ENCODE assay signal across 8 mouse cellular contexts in the genomic region with DNA sequence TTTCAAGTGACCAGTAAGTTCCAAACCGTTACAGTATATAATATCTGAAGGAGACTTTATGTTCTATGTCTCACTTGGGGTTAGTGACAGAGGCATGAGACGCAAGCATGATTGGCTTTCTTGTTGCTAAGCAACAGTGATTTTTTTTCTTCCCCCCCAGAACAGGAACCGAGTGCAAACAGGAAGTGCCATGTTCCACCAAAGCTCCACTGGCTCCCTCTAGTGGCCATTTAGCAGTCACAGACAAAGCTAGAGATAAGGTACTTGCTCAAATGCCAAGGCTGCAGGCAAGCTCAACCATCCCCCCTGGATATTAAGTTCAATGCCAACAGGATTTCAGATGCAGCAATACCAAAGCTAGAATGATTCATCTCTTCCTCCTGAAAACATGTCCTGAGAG. TPM values are rescaled to one million over a fixed set of nuclear protein-coding genes. Genes with fewer than 3 reads are reported as not detected.
DNase-seq lines count a peak whose midpoint lies in the region; ATAC-seq and TF ChIP-seq lines count a peak whose summit lies in the region.

No protein-coding gene starts in this region.

- ATAC-seq in forebrain, embryonic 16.5 days, result peak; percentile 62
- ATAC-seq in lung, embryonic 14.5 days (ENCODE audit: insufficient read depth), result peak; percentile 66; the same call in 1 of the 2 replicates
- peak; percentile 92 for ATAC-seq in neutrophil, adult 5-6 weeks (ENCODE audit: extremely low read depth, insufficient number of reproducible peaks, low FRiP score, poor library complexity, severe bottlenecking)

- H3K4me3 ChIP-seq in ES-E14 (ENCODE audit: insufficient read depth in 1 of 2, low read depth in 1 of 2, low read length in 2 of 2, poor library complexity in 1 of 2, severe bottlenecking in 1 of 2), result no peak overlapping the region
- H3K4me3 ChIP-seq in forebrain, embryonic 16.5 days (replicated peaks; ENCODE audit: low read length), result no peak overlapping the region
- H3K4me3 ChIP-seq in lung, embryonic 14.5 days (ENCODE audit: low read depth, low read length), result no peak overlapping the region

- no peaks in the 10 kb centered on the region for H3K27me3 ChIP-seq in forebrain, embryonic 16.5 days (replicated peaks; ENCODE audit: control insufficient read depth, insufficient read depth, low read length)
- H3K27me3 ChIP-seq in lung, embryonic 14.5 days (ENCODE audit: insufficient read depth, low read length), result no peaks in the 10 kb centered on the region

- no peaks in the 10 kb centered on the region for H3K9me3 ChIP-seq in ES-E14 (ENCODE audit: control insufficient read depth, insufficient read depth, low read depth, low read length)
- H3K9me3 ChIP-seq in forebrain, embryonic 16.5 days (ENCODE audit: control insufficient read depth, low read length), result no peaks in the 10 kb centered on the region
- no peaks in the 10 kb centered on the region for H3K9me3 ChIP-seq in lung, embryonic 14.5 days (ENCODE audit: low read depth, low read length)

- H3K4me1 ChIP-seq in ES-E14 (ENCODE audit: control insufficient read depth in 2 of 2, insufficient read depth in 2 of 2, low read length in 2 of 2, poor library complexity in 1 of 2), result no peaks in the 10 kb centered on the region
- H3K4me1 ChIP-seq in forebrain, embryonic 16.5 days (replicated peaks; ENCODE audit: control insufficient read depth, insufficient read depth, low read length), result peaks cover 2% of the 10 kb centered on the region; the same call in 1 of the 2 replicates
- no peaks in the 10 kb centered on the region for H3K4me1 ChIP-seq in lung, embryonic 14.5 days (ENCODE audit: insufficient read depth)

- H3K27ac ChIP-seq in ES-E14 (ENCODE audit: insufficient read depth, low read depth, low read length, poor library complexity, severe bottlenecking), result no peak overlapping the region
- H3K27ac ChIP-seq in forebrain, embryonic 16.5 days (ENCODE audit: low read length), result no peak overlapping the region
- no peak overlapping the region for H3K27ac ChIP-seq in lung, embryonic 14.5 days (ENCODE audit: low read depth)

- DNase-seq in ES-E14 (ENCODE audit: low read depth, low spot score), result peak; percentile 67
- peak; percentile 68 for DNase-seq in c-Kit-positive CD71-positive TER-119-negative erythroid progenitor cells, embryonic 14.5 days (ENCODE audit: low read depth)
- peak; percentile 76 for DNase-seq in heart, postnatal 4 days
- DNase-seq in layer of hippocampus, adult 11-12 months (ENCODE audit: low spot score), result peak; percentile 76
- peak; percentile 94 for DNase-seq in lung, embryonic 14.5 days
- peak; percentile 23 to 55 for DNase-seq in thymus, adult 18-20 months

- H3K9ac ChIP-seq in ES-E14 (ENCODE audit: insufficient read depth, low read depth, low read length, poor library complexity, severe bottlenecking), result no peak overlapping the region
- H3K9ac ChIP-seq in forebrain, embryonic 16.5 days (replicated peaks; ENCODE audit: low read depth, low read length), result no peak overlapping the region
- H3K9ac ChIP-seq in lung, embryonic 14.5 days, result no peak overlapping the region

- TF ChIP-seq CTCF in lung, embryonic 14.5 days (IDR thresholded peaks at IDR 0.05; ENCODE audit: low read depth), result peak; percentile 86

- in situ Hi-C loops in ES-E14 (cut with MboI; ENCODE audit: low sequenced_read_pairs in 2 of 2, unreplicated experiment in 2 of 2), result no loop called here

- H3K4me2 ChIP-seq in forebrain, embryonic 16.5 days (ENCODE audit: low read length), result no peak overlapping the region; the same call in 1 of the 2 replicates
- peak overlapping the region; percentile 35; the same call in 1 of the 2 replicates for H3K4me2 ChIP-seq in lung, embryonic 14.5 days

- H3K36me3 ChIP-seq in ES-E14 (ENCODE audit: control insufficient read depth, insufficient read depth, low read length, poor library complexity, severe bottlenecking), result no peaks in the 10 kb centered on the region
- H3K36me3 ChIP-seq in forebrain, embryonic 16.5 days (ENCODE audit: control insufficient read depth, insufficient read depth), result no peaks in the 10 kb centered on the region
- H3K36me3 ChIP-seq in lung, embryonic 14.5 days (ENCODE audit: insufficient read depth), result no peaks in the 10 kb centered on the region

- WGBS in forebrain, embryonic 16.5 days, result 26% methylated on average over 3 of the region's 3 CpGs
- 22% methylated on average over 3 of the region's 3 CpGs for WGBS in lung, embryonic 14.5 days

TF ChIP-seq in ES-E14, 5 proteins besides CTCF, POLR2A, EP300 and RAD21:
- TF ChIP-seq ZC3H11A (IDR thresholded peaks at IDR 0.05; ENCODE audit: borderline replicate concordance, low read depth, low read length) (no peak), MAFK (IDR thresholded peaks at IDR 0.05; ENCODE audit: insufficient read depth, low read depth, low read length) (no peak), CHD2 (IDR thresholded peaks at IDR 0.05; ENCODE audit: low read depth, low read length) (no peak), HCFC1 (IDR thresholded peaks at IDR 0.05; ENCODE audit: borderline replicate concordance, insufficient read depth, low read length) (no peak), ZNF384 (IDR thresholded peaks at IDR 0.05; ENCODE audit: low read depth, low read length) (peak; percentile 92)

RNA-seq across cellular contexts. Expression of a gene that starts 45.4 kb away (rescaled TPM):
- 4.0 and 5.1 TPM in 2 replicates for total RNA-seq in ES-E14 (2012; rRNA removed)
- 1.3 and 2.0 TPM in 2 replicates for polyA plus RNA-seq in forebrain, embryonic 16.5 days (2015; fragmentation: Nextera tagmentation; extraction: Ambion mirVana)
- 1 to 10 TPM; 1.5 TPM for total RNA-seq in heart, postnatal 4 days (2021)
- 0.31 and 0.51 TPM in 2 replicates for polyA plus RNA-seq in lung, embryonic 14.5 days (2014; fragmentation: Nextera tagmentation; extraction: Ambion mirVana)
- total RNA-seq in neutrophil, adult 5-6 weeks (2017), result 0.12 and 0.25 TPM in 2 replicates

Comparison
In these comparisons a context has a peak if more than half of its experiments do, and no peak if none do; other contexts are left out.
1. DNase-seq: peak in every context shown above with its lines; median percentile 94 in lung, embryonic 14.5 days; 76 in heart, postnatal 4 days; 76 in layer of hippocampus, adult 11-12 months; 68 in c-Kit-positive CD71-positive TER-119-negative erythroid progenitor cells, embryonic 14.5 days; 67 in ES-E14; 39 in thymus, adult 18-20 months.